Mouse (Mus musculus) liver, postnatal 0 days (tissue): ENCODE data around the gene Neurod4. TPM values are rescaled to one million over a fixed set of nuclear protein-coding genes. Genes with fewer than 3 reads are reported as not detected.

Experiments used
- ATAC-seq: fragments of 200-750 bp; cut with Nextera tagmentation; 2 replicates; pipeline ENCODE4 v1.8.0; 2017; ENCODE audit warnings: mild to moderate bottlenecking, moderate library complexity
- DNase-seq: peaks from one replicate; pipeline ENCODE4 v3.0.0-alpha.2; 2016
- H3K27ac ChIP-seq: fragments of 300-500 bp; sonication (generic); 2 replicates; pipeline ENCODE4 v1.5.1; 2014; ENCODE audit warnings: antibody characterized with exemption, moderate library complexity, mild to moderate bottlenecking, low read depth
- H3K27me3 ChIP-seq: fragments of 300-500 bp; sonication (generic); 2 replicates; pipeline ENCODE4 v1.6.1; 2014; ENCODE audit warnings: low read length, control low read depth, mixed read lengths; ENCODE audit not compliant: insufficient read depth
- H3K36me3 ChIP-seq: fragments of 300-500 bp; sonication (generic); replicated peaks from 2 replicates; pipeline ENCODE4 v1.6.1; 2014; ENCODE audit warnings: mild to moderate bottlenecking, control low read depth, low read length, moderate library complexity, mixed read lengths; ENCODE audit not compliant: insufficient read depth
- H3K4me1 ChIP-seq: fragments of 300-500 bp; sonication (generic); 2 replicates; pipeline ENCODE4 v1.6.1; 2014; ENCODE audit warnings: antibody characterized with exemption, mild to moderate bottlenecking, control low read depth; ENCODE audit not compliant: insufficient read depth
- H3K4me2 ChIP-seq: fragments of 300-500 bp; sonication (generic); 2 replicates; pipeline ENCODE4 v1.6.1; 2014; ENCODE audit warnings: low read depth, mild to moderate bottlenecking, low read length, moderate library complexity, mixed read lengths
- H3K4me3 ChIP-seq: fragments of 300-500 bp; sonication (generic); 2 replicates; pipeline ENCODE4 v1.5.1; 2014; ENCODE audit warnings: low read depth, low read length
- H3K9ac ChIP-seq: fragments of 300-500 bp; sonication (generic); replicated peaks from 2 replicates; pipeline ENCODE4 v1.6.1; 2014; ENCODE audit warnings: mild to moderate bottlenecking, moderate library complexity
- H3K9me3 ChIP-seq: fragments of 300-500 bp; sonication (generic); 2 replicates; pipeline ENCODE4 v1.6.1; 2016; ENCODE audit warnings: mild to moderate bottlenecking, control low read depth, low read length, mixed read lengths
- CTCF ChIP-seq: sonication (generic); IDR thresholded peaks from 2 replicates; pipeline ENCODE4 v1.5.1; 2016; ENCODE audit warnings: antibody characterized with exemption, low read depth
- EP300 ChIP-seq: IDR thresholded peaks from 2 replicates; pipeline ENCODE4 v1.6.1; 2016; ENCODE audit warnings: antibody characterized with exemption, low read depth, mild to moderate bottlenecking
- whole genome bisulfite sequencing: fragments of 180-500 bp; shearing (Covaris S2); extraction: QIAGEN DNeasy Blood & Tissue Kit; methylation state at CpG from one replicate; pipeline ENCODE4 v1.1.7; 2014; ENCODE audit not compliant: insufficient replicate concordance; 5-methylcytosine and 5-hydroxymethylcytosine counted together
- polyA plus RNA-seq: library from polyadenylated mRNA; unstranded; fragments of >200 nt; fragmentation: Nextera tagmentation; extraction: Ambion mirVana; gene quantifications from 2 replicates; pipeline ENCODE4 v1.2.1, GENCODE M21; 2015

The Neurod4 gene
- polyA plus RNA-seq, 1 experiment from 2014 or later: not detected

GRCm38 (mm10) chr10:130288007-130288406, 8.0 kb upstream of the Neurod4 start:
- WGBS: 52% methylated on average over 3 of the region's 3 CpGs
- Histone ChIP-seq H3K4me1 (no peaks in the 10 kb centered on the region), H3K36me3 (no peaks in the 10 kb centered on the region), H3K4me2 (no peak overlapping the region), H3K4me3 (no peak overlapping the region), H3K27ac (no peak overlapping the region), H3K9me3 (no peaks in the 10 kb centered on the region), H3K9ac (no peak overlapping the region), H3K27me3 (no peaks in the 10 kb centered on the region)
- DNase-seq: no peak
- no peak for ATAC-seq
- TF ChIP-seq EP300: no peak

GRCm38 (mm10) chr10:130287201-130287600, 7.2 kb upstream of the Neurod4 start:
- H3K9ac ChIP-seq: no peak overlapping the region
- WGBS: 55% methylated on average over 1 of the region's 1 CpGs
- H3K4me2 ChIP-seq: no peak overlapping the region
- no peaks in the 10 kb centered on the region for H3K27me3 ChIP-seq
- no peaks in the 10 kb centered on the region for H3K4me1 ChIP-seq
- H3K27ac ChIP-seq: no peak overlapping the region
- no peaks in the 10 kb centered on the region for H3K36me3 ChIP-seq
- DNase-seq (no peak), ATAC-seq (no peak)
- no peaks in the 10 kb centered on the region for H3K9me3 ChIP-seq
- no peak overlapping the region for H3K4me3 ChIP-seq
- no peak for TF ChIP-seq EP300
- TF ChIP-seq CTCF: no peak

- H3K9me3 ChIP-seq: no peaks in the 10 kb centered on the region
- no peaks in the 10 kb centered on the region for H3K36me3 ChIP-seq
- no peak for ATAC-seq
- H3K27me3 ChIP-seq: no peaks in the 10 kb centered on the region
- DNase-seq: no peak
- H3K27ac ChIP-seq: no peak overlapping the region
- no peak overlapping the region for H3K4me3 ChIP-seq
- H3K9ac ChIP-seq: no peak overlapping the region
- no peak overlapping the region for H3K4me2 ChIP-seq
- TF ChIP-seq EP300 (no peak), CTCF (no peak)
- 25% methylated on average over 1 of the region's 1 CpGs for WGBS
- H3K4me1 ChIP-seq: no peaks in the 10 kb centered on the region
Measured at GRCm38 (mm10) chr10:130281982-130282449, 2.0 kb upstream of the Neurod4 start.

GRCm38 (mm10) chr10:130276496-130276895, 3.5 kb downstream of the Neurod4 start:
- no peaks in the 10 kb centered on the region for H3K36me3 ChIP-seq
- ATAC-seq: no peak
- no peak overlapping the region for H3K4me2 ChIP-seq
- no peaks in the 10 kb centered on the region for H3K4me1 ChIP-seq
- WGBS: 64% methylated on average over 2 of the region's 2 CpGs
- TF ChIP-seq CTCF (no peak), EP300 (no peak)
- no peak overlapping the region for H3K9ac ChIP-seq
- no peaks in the 10 kb centered on the region for H3K27me3 ChIP-seq
- DNase-seq: no peak
- H3K4me3 ChIP-seq: no peak overlapping the region
- H3K9me3 ChIP-seq: no peaks in the 10 kb centered on the region
- no peak overlapping the region for H3K27ac ChIP-seq

- WGBS: 60% methylated on average over 2 of the region's 2 CpGs
- no peak overlapping the region for H3K4me3 ChIP-seq
- TF ChIP-seq CTCF (no peak), EP300 (no peak)
- no peak for ATAC-seq
- H3K4me1 ChIP-seq: no peaks in the 10 kb centered on the region
- H3K27ac ChIP-seq: no peak overlapping the region
- no peak overlapping the region for H3K4me2 ChIP-seq
- no peaks in the 10 kb centered on the region for H3K27me3 ChIP-seq
- H3K9ac ChIP-seq: no peak overlapping the region
- no peaks in the 10 kb centered on the region for H3K36me3 ChIP-seq
- no peaks in the 10 kb centered on the region for H3K9me3 ChIP-seq
- no peak for DNase-seq
Measured at GRCm38 (mm10) chr10:130275759-130276158, 4.3 kb downstream of the Neurod4 start.

- TF ChIP-seq CTCF (no peak), EP300 (no peak)
- no peak overlapping the region for H3K27ac ChIP-seq
- H3K27me3 ChIP-seq: no peaks in the 10 kb centered on the region
- no peak overlapping the region for H3K9ac ChIP-seq
- 71% methylated on average over 4 of the region's 4 CpGs for WGBS
- ATAC-seq (no peak), DNase-seq (no peak)
- H3K4me2 ChIP-seq: no peak overlapping the region
- H3K4me1 ChIP-seq: no peaks in the 10 kb centered on the region
- no peak overlapping the region for H3K4me3 ChIP-seq
- no peaks in the 10 kb centered on the region for H3K36me3 ChIP-seq
- H3K9me3 ChIP-seq: no peaks in the 10 kb centered on the region
Measured at GRCm38 (mm10) chr10:130263203-130263602, 16.8 kb downstream of the Neurod4 start.

GRCm38 (mm10) chr10:130259483-130259882, 20.6 kb downstream of the Neurod4 start:
- no peak overlapping the region for H3K27ac ChIP-seq
- no peaks in the 10 kb centered on the region for H3K27me3 ChIP-seq
- no peaks in the 10 kb centered on the region for H3K4me1 ChIP-seq
- H3K9me3 ChIP-seq: no peaks in the 10 kb centered on the region
- H3K4me3 ChIP-seq: no peak overlapping the region
- DNase-seq: no peak
- no peak for ATAC-seq
- no peak for TF ChIP-seq CTCF
- TF ChIP-seq EP300: no peak
- H3K4me2 ChIP-seq: no peak overlapping the region
- H3K9ac ChIP-seq: no peak overlapping the region
- WGBS: 67% methylated on average over 1 of the region's 1 CpGs
- no peaks in the 10 kb centered on the region for H3K36me3 ChIP-seq
